Mouse (Mus musculus): ENCODE measurements around the gene Map1lc3b.

The Map1lc3b gene

DNA sequence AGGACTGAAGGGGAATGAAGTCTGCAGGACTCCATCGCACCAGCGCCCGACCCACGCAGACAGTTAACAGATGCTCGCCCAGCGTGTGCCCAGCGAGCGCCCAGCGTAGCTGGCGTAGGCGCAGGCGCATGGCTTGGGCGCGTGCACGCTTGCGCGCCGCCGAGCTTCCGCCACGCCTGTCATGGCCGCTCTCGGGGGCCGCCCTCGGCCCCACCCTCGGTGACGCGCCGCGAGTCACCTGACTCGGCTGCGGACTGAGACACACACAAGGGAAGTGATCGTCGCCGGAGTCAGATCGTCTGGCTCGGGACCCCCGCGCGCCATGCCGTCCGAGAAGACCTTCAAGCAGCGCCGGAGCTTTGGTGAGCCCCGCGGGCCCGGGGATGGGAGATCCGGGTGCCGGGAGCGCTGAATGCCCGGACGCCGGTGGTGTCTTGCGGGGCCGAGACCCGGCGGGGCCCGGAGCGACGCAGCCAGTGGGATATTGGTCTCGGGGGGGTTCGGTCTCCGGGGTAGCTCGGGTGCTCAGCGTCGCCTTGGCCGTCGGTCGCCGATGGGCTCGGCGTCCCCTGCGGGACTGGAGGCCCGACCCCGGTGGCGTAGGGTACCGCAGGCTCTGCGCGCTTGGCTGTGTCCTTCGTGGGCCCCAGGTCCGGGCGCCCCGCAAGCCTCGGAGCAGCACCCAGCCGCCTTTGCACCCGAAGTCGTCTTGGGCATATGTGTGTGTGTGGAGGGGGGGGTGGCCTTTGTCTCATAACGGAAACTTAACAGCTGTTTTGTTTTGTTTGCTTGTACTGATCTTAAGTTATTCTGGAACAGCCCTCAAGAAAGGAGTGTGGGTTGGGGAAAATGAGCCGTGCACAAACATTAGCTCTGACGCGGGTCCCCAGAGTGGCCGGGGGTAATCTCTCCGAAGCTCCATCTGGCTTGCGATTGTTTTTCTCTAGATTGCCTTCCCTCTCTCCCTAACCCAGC, at the start of gene Map1lc3b:
TSS of gene Map1lc3b (plus strand) at position 159 of the 975 bp plus-strand sequence.
- DNase-seq = peak; percentile 98

DNA sequence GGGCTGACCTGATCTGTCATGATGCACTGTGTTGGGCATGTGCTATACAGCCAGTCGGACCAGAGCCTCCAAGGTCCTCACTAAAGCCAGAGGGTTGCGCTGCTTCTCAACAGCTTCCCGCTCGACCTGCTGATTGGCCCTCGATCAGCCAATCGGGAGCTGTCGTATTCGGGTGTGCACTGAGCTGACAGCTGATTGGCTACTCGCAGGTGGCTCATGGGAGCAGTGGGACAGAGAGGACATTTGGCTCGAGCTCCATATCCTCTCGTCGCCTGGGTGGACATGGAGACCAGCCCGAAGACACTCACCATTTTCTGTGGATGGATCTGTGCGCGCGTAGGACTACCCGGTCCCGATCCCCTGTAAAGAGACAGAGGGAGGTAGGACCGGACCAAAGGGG, 48.3 kb upstream of the Map1lc3b start:
- no peak for DNase-seq

DNA sequence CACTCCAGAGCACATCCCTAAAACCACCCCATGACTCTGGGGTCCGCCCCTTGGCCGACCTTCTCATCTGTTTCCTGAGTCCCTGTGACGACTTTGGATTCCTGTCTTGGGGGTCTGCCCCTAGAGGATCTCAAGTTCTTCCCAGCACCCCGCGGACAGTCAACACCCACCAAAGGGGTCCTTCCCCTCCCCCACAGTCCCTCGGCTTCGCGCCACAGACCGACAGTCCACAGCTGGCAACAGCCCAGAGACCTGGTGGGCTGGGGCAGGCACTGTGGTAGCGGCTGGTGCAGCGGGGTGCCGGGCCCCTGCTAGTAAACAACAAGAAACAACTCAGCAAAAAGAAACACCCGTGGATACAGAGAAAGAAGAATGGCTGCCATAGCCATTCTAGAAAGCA, 47.3 kb upstream of the Map1lc3b start:
- DNase-seq = no peak

DNA sequence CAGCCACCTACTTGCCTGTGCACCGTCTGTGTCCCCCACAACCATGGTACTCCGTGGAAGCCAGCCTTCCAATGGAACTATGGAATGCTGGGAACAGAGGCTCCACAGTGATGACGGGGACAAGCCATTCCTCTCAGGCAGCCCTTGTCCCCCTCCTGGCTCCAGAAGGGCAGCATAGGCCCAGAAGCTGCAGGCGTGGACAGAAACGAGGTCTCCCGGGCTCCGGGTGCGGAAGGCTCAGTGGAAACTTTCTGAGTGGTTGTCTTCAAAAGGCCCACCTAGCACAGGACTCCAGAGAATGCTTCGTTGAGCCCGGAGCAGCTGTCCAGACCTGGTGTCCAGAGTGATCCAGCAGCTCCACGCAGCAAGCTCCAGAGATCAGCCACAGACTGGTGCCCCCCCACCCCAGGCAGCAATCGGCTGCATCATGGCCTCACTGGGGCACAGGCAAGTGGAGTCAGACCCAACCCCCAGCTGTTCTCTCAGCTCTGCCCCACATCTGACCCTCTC, 45.8 kb upstream of the Map1lc3b start, which contains the start of gene 1700018B08Rik:
TSS of gene 1700018B08Rik (minus strand) at position 45 of the 510 bp plus-strand sequence.
- no peak for DNase-seq

DNA sequence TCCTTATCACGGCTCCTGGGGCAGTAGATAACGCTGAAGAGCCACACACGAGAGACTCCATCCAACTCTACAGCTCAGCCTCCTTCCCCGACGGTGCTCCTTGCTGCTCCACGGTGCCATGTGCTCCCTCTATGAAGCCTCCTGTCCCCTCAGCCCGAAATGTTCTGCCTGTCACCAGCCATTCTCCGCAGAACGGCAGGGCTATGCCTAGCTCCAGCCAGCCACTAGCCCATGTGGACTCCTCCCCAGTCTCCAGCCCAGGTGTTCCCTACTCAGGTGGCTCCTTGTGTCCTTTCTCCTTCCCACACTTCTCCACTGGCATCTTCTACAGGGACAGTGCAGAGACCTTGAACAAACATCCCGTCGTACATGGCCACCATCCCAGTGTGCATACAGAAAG, 45.2 kb upstream of the Map1lc3b start:
- no peak for DNase-seq

DNA sequence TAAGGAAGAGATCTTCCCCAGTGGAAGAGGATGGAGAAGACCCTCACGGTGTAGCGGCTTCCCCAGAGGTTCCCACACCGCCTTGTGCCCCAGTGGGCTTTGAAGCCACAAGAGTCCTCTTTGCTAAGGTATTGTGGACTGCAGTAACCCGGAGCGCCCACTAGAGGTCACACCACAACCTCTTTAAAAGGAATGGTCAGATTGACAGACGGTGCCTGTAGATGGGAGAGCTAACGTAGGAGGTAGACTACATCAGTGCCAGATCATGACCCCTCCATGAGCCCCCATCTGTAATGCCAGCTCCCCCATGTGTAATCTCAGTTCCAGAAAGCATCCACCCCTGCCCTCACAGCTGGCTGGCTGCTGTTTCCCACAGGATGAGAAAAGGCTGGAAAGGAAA, 43.0 kb upstream of the Map1lc3b start:
- DNase-seq = peak; percentile 74

DNA sequence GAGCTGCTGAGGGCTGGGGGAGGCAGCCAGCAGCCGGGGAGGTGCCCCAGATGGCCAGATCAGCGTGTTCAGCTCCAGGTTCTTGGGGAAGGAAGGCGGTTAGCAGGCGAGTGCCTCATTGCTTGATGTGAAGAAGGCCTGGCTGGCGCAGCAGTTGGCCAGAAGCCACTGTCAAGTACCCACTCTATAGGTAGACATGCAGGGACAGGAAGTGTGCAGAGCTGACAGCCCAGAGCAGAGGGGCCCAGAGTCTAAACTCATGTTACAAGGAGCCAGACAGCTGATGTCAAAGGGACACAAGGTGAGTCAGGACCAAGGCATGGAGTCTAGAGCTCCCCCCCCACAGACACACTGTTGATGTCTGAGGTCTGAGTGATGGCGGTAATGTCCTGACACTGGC, 40.1 kb upstream of the Map1lc3b start:
- DNase-seq = no peak

DNA sequence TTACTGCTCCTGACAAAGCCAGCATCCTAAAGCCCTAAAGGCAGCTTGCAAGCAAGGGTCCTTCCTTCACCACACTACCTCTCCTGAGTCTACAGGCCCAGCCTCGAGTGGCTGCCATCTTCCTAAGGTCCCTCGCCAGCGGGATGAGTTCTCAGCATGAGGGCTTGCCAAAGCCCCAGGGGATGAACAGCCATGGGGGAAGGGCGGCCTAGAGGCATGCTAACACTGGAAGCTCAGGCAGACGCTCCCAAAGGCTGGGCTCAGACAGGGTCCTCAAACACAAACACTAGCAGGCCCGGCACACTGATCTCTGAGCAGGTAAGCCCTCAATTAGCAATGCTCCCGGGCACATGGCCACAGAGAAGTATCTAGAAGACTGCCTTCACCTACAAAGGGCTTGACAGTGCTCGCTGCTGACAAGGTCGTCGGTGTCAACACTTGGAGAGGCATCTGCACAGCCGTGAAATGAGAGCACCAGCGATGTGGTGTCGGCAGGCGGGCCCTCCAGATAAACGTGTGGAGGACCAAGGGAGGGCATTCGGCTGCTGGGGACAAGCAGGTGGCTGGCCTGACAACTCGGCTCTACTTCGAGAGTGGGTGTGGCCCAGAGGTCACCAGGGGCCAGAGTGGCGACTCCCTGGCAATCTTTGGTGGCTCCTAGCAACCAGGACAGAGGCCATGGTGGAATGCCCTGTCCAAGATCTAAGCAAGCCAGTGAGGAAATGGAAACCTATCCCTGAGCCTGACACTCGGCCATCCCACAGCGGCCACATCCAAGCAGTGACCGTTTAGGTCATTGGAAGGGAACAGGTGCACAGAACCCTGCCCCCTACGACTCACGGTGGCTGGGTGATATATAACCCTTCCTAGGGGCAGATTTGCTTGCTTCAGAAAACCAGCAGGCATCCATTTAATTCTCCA, 38.8 kb upstream of the Map1lc3b start:
- DNase-seq = no peak

DNA sequence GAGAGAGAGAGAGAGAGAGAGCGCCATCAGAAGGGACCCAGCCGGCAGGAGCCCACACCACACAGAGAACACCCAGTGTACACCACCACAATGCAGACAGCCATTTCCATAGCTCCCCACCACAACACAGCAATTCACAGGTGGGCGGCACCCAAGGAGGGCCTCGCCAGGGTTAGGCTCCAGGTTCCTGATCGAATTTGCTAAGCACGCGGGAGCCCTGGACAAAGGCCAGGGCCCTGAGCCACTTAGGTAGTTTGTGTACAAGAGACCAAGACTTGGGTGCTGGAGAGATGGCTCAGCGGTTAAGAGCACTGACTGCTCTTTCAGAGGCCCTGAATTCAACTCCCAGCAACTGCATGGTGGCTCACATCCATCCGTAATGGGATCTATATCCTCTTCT, 37.7 kb upstream of the Map1lc3b start:
- DNase-seq = no peak

DNA sequence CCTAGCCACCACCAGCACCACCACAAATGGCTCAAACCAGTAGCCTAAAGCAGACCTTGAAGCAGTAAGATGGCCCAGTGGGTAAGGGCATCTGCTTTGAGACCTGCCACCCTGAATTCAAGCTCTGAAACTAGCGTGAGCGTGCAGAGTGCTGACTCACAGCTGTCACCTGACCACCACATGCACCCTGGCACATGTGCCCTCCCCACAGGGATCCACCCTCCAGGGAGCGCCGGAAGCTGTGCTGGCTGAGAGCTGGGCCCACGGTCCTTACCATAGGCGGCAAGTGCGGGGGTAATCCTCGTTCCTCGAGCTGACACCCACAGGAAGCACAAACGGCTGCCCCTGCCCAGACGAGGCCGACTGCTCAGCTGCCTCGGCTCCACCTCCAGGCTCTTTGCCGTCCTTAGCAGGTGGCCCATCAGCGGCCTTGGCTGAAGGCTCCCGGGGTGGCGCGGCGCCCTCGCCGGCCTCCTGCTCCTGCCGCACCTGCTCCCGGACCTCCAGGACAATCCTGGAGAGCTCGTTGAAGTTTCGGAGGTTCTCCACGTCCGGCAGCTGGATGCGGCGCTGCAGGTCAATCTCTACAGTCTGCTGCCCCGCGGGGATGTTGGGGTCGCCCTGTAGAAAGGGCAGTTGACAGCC, 36.2 kb upstream of the Map1lc3b start:
- no peak for DNase-seq

DNA sequence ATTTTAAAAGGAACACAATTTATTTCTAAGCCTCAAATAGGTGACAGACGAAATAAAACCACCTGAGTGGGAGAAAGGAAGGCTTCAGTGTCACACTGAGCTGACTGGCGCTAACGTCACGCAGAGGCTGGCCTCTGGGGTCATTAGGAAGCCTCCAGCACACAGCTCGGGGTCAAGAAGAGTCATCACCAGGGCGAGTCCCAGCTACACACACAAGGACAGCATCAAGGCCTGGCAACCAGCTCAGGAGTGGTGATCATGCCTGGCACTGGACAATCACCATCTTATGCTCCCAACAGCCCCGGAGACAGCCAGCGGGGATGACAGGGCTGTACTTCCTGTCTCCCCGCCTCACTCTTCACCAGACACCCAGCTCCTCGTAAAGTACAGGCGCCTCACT, 32.4 kb upstream of the Map1lc3b start:
- DNase-seq = no peak

DNA sequence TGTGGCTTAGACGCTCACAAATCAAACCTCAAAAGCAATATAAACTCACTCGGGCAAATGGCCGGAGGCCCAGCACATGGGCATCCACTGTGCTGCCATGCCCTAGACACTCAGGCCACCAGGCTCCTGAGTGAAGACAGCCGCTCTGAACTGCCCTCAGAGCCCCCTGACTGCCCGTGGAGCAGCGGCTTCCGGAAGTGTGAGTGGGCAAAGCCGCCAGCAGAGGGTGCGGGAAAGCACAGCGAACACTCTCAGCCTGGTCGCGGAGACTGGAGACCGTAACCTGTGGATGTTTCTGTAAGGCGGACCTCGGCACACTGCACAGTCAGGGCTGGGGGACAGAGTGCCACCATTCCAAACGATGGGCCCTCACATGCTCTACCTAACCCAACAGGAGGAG, 31.6 kb upstream of the Map1lc3b start:
- DNase-seq = no peak

DNA sequence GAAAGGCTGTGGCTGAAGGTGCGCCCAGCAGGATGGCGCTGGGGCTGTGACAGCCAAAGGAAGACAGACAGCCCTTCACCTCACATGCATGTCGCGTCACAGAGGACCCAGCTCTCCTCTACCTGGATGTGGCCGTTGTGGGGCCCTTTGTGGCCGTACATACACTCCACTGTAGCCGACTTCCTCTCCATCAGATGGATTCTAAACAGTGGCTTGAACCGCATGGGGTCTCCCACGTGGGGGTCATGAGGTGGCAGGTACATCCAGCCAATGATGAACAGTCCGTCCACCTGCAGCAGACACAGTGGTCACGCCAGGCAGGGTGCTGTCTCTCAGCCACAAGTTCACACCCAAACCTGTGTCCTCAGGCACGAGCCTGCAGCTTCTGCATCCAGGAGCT, 30.4 kb upstream of the Map1lc3b start:
- no peak for DNase-seq

DNA sequence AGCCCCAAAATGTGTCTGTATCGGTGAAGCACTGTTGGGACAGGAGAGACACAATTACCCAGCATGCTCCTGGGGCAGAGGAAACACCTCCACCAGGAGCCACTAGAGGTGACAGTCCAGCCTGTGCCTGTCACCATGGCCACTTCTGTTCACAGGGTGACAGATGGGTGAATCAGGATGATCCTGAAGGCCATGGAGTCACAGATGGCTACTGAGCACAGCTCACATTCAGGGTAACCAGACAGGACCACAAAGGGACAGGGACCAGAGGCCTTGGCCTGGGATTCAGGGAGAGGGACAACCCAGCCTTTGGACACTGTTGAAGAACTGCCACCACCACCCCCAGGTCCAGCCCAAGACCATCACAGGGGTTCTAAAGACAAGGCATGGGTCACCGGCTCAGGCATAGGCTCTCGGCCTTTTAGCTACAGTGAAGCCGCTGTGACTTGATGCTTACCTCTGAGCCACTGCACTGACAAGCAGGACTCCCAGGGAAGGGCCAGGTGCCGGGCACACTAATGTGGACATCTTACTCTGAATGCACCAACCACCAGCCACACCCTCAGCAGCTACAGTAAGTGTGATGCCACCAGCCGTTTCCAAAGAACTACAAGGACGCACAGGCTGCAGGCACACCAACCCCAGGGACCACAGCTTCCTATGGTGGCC, 29.6 kb upstream of the Map1lc3b start:
- no peak for DNase-seq

DNA sequence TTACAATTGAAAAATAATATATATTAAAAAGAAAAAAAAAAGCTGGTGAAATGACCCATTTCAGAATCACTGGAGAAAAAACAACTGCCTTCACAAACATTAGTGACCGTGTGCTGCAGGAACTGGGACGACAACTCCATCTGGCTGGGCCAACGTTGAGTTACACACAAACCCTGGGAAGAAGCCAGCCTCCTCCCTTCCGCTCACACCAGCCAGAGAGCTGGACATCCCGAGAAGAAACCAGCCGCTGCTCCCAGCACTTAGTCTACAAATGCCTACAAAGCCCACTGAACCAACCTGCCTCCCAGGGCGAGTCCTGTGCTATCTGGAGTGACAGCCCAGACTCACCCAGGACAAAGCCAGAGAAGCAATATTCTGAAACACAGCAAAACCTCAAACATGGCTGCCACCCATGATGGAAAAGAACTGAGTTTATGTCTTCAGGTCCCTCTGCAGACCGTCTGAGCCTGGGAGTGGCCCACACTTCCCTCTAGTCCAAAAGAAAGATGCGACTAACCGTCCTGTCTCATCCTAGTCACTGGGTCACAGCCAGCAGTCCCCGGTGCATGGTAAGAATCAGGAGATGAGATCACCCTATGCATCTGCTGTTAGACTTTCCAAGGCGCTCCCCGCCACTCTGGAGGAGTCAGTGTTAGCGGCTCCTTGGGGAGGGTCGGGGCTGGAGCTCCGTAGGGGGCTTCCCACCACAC, 28.4 kb upstream of the Map1lc3b start:
- no peak for DNase-seq

DNA sequence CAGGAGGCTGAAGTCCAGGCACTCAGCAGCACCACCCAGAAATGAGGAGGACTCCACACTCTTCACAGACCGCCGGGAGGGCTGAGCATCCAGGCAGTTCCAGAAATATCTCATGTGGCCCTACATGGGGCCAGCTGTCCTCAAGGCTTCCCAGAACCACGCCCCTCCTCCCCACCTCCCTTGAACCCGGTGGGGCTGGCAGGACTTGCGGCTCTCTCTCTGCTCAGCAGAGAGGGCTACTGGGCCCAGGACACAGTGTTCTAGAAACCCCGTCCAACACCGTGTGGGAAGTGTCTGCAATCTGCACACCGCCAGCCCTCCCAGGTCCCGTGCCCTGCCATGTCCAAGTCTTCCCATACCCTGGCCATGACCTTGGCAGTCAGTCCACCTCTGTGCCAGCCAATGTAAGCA, 27.2 kb upstream of the Map1lc3b start:
- no peak for DNase-seq

DNA sequence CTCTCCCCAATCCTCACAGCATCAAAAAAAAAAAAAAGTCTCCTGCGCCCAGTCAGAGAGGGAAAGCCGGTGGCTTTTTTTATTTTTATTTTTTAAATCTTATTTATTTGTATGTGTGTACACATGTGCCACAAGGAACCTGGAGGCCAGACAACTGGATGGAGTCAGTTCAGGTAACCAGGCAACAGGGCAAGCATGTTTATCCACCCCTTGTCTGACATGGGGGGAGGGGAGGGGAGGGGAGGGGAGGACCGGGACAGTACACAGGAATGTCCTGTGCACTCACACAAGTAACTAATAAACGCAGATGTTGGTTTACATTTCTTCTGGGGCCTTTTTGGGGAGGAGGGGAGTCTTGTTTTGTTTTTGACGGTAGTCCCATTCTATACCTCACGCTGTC, 26.5 kb upstream of the Map1lc3b start:
- no peak for DNase-seq

DNA sequence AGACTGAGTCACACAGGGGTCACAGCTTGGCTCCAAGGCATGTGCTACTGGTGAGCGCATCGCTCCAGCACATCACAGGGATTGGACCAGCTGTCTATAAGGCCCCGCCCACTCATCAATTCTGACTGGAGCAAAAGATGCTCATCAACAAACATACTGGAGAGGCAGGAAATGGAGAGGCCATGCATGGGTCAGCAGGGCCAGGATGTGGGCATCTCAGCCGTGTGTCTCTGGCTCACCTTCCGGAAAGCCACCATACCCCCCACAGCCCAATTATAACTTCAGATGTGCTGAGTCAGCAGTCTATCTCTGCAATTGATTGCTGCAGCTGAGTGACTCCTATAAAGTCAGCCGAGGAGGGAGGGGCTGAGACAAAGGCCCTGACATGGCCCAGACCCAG, 21.8 kb upstream of the Map1lc3b start:
- no peak for DNase-seq

DNA sequence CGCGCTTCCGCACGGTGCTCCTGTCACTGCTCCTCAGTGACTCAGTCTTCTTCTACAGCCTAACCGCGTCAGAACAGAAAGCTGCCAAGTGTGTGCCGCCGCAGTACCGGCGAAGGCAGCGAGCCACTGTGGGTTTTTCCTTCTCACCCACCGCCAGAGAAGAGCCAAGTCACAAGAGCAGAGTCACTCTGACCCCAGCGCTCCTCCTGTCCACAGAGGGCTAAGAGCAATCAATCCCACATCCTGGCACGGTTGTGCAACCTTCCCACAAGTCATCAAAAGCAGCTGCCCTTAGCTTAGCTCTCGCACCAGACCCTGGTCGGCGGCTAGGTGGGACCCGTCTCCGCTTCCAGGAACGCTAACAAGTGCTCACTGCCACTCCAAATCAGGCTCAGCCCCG, 19.8 kb upstream of the Map1lc3b start:
- no peak for DNase-seq

DNA sequence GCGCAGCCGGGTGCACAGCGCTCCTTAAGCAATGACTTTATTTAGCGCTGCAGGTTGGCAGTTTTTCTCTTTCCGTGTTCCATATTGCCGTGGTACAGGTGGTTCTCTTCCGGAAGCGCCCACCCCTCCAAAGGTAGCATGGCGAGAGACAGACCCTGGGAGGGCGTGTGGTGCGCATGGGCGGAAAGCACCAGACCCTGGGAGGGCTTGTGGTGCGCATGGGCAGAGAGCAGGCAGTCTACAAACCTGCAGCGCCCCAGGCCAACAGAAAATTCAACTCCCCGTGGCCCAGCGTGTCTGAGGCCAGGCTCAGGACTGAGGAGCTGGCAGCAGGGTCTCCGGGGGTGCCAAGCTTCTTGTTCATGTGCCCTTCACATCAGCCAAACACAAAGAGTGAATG, 19.4 kb upstream of the Map1lc3b start:
- no peak for DNase-seq

DNA sequence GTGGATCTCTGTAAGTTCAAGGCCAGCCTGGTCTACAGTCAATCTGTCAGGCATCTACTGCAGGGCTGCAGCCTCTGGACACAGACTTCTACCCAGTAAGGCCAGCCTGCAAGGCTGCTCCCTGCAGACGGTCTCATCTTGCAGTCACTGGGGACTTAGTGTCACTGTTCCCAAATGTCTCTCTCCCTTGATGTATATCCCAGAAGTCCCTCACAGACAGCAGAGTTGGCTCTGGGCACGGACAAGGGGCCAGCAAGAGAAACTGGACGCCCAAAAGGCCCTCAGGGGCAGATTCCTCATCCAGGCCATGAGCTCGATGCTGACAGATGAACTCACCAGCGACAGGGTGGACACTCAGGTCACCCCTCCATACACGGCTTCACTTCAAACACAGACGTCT, 18.0 kb upstream of the Map1lc3b start:
- no peak for DNase-seq

DNA sequence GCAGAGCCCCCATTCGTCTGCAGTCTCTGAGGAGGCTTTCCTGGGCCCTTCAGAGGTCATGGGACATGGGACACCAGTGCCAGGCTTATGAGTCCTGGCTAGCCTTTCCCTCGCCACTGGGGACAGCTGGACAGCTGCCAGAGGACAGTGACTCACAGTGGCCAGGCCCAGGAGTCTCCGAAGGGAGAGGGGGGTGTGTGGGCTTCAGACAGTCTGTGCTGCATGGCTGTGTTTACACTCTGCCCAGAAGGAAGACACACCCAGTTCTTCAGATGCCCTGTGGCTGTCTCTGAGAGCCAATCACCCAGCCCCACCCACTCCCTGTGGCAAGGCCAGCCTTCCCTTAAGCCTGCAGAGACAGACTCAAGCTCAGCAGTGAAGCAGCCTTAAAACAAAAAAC, 16.9 kb upstream of the Map1lc3b start:
- DNase-seq = peak; percentile 64
